ENCODE assay signal across 11 mouse cellular contexts in the genomic region with DNA sequence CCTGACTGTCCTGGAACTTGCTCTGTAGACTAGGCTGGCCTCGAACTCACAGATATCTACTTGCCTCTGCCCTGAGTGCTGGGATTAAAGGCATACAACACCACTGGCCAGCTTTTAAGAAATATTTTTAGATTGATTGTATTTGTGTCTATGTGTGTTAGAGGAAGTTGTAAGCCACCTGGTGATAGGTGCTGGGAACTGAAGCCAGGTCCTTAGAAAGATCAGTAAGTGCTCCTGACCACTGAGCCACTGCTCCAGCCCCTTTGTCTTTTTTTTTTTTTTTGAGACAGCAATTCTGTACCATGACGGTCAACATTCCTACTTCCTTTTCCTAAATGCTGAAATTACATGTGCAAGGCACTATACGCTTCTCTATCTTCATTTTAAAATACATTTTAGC. TPM values are rescaled to one million over a fixed set of nuclear protein-coding genes. Genes with fewer than 3 reads are reported as not detected.
DNase-seq lines count a peak whose midpoint lies in the region; ATAC-seq and TF ChIP-seq lines count a peak whose summit lies in the region.
"Had no signal": no experiment of that assay in that cellular context is flagged by ENCODE, and none has a peak within 500 bp of the region (broad histone marks: within the 10 kb centered on the region; RNA-seq: fewer than 3 reads in every experiment).

No protein-coding gene starts in this region.

- TF ChIP-seq POLR2A in myocyte (IDR thresholded peaks at IDR 0.05; ENCODE audit: insufficient read length, low read depth), result no peak

- DNase-seq in kidney, postnatal 0 days (ENCODE audit: low spot score), result no peak
- DNase-seq in kidney, postnatal 25 days, result no peak
- DNase-seq in R1 (ENCODE audit: low read depth, low spot score), result peak; percentile 67
- DNase-seq in cerebellum, postnatal 4 days (ENCODE audit: low spot score in 2 of 2), result no peak
- no peak for DNase-seq in layer of hippocampus, adult 9-11 months
- DNase-seq in spleen, postnatal 14 days (ENCODE audit: low spot score in 2 of 2), result no peak

- 87% methylated on average over 3 of the region's 3 CpGs for WGBS in kidney, postnatal 0 days
- 86% methylated on average over 3 of the region's 3 CpGs for WGBS in intestine, embryonic 16.5 days

- peaks cover 18% of the 10 kb centered on the region for H3K79me2 ChIP-seq in myocyte (ENCODE audit: control insufficient read depth, insufficient read depth)

- H3K4me2 ChIP-seq in kidney, postnatal 0 days (ENCODE audit: low read length), result 0 out of 2 replicates have a peak overlapping the region, but pooled peaks have one; percentile 62
- peak overlapping the region; percentile 57; the same call in 1 of the 2 replicates for H3K4me2 ChIP-seq in intestine, embryonic 16.5 days (ENCODE audit: low read depth, low read length)
- H3K4me2 ChIP-seq in myocyte (ENCODE audit: low read depth), result peak overlapping the region; percentile 58

- H3ac ChIP-seq in myocyte (ENCODE audit: control insufficient read depth, insufficient read length), result no peak overlapping the region

- no peak for ATAC-seq in kidney, postnatal 0 days (replicated peaks; ENCODE audit: low FRiP score, low read depth)
- no peak for ATAC-seq in intestine, embryonic 16.5 days

- H3K4me1 ChIP-seq in kidney, postnatal 0 days (replicated peaks; ENCODE audit: insufficient read depth, low read length), result 0 out of 2 replicates have a peak, but pooled peaks cover 4% of the 10 kb centered on the region
- peaks cover 19% of the 10 kb centered on the region; the same call in 1 of the 2 replicates for H3K4me1 ChIP-seq in intestine, embryonic 16.5 days (ENCODE audit: control insufficient read depth, insufficient read depth, low read length)

- no peaks in the 10 kb centered on the region for H3K27me3 ChIP-seq in kidney, postnatal 0 days (ENCODE audit: insufficient read depth, low read length)
- H3K27me3 ChIP-seq in intestine, embryonic 16.5 days (replicated peaks; ENCODE audit: control insufficient read depth, insufficient read depth, low read length), result no peaks in the 10 kb centered on the region; the same call in 1 of the 2 replicates
- H3K27me3 ChIP-seq in myocyte (ENCODE audit: control insufficient read depth, insufficient read depth, insufficient read length), result no peaks in the 10 kb centered on the region
- H3K27me3 ChIP-seq: embryonic facial prominence, embryonic 15.5 days had no signal

- H3K36me3 ChIP-seq in kidney, postnatal 0 days (ENCODE audit: insufficient read depth, low read length), result peaks cover 14% of the 10 kb centered on the region
- H3K36me3 ChIP-seq in intestine, embryonic 16.5 days (ENCODE audit: control insufficient read depth, insufficient read depth, low read length), result peaks cover 7% of the 10 kb centered on the region
- H3K36me3 ChIP-seq in myocyte (ENCODE audit: control insufficient read depth, insufficient read depth), result peaks cover 14% of the 10 kb centered on the region

- H3K9ac ChIP-seq in kidney, postnatal 0 days (ENCODE audit: low read depth, low read length), result no peak overlapping the region
- 0 out of 2 replicates have a peak overlapping the region, but pooled peaks have one; percentile 99 for H3K9ac ChIP-seq in intestine, embryonic 16.5 days (ENCODE audit: low read depth, low read length)

- H3K4me3 ChIP-seq in kidney, postnatal 0 days (replicated peaks; ENCODE audit: low read depth, low read length), result no peak overlapping the region
- peak overlapping the region; percentile 96; the same call in 1 of the 2 replicates for H3K4me3 ChIP-seq in intestine, embryonic 16.5 days (ENCODE audit: low read length)
- H3K4me3 ChIP-seq in myocyte, result peak overlapping the region; percentile 99

- no peaks in the 10 kb centered on the region for H3K9me3 ChIP-seq in kidney, postnatal 0 days (replicated peaks; ENCODE audit: low read length)
- no peaks in the 10 kb centered on the region for H3K9me3 ChIP-seq in intestine, embryonic 16.5 days (ENCODE audit: control insufficient read depth, low read length)
- H3K9me3 ChIP-seq: embryonic facial prominence, embryonic 15.5 days had no signal

- H3K27ac ChIP-seq in kidney, postnatal 0 days, result peak overlapping the region; percentile 87; the same call in 1 of the 2 replicates
- no peak overlapping the region for H3K27ac ChIP-seq in intestine, embryonic 16.5 days (ENCODE audit: low read length)

- no peak for TF ChIP-seq CTCF in kidney, postnatal 0 days (IDR thresholded peaks at IDR 0.05; ENCODE audit: low read depth)

TF ChIP-seq in myocyte, 11 proteins besides CTCF, POLR2A, EP300 and RAD21:
- TF ChIP-seq E2F4 (IDR thresholded peaks at IDR 0.05; ENCODE audit: insufficient read depth), result no peak
- no peak for TF ChIP-seq POLR2AphosphoS2 (IDR thresholded peaks at IDR 0.05; ENCODE audit: insufficient read length, low read depth)
- TF ChIP-seq TCF12 (IDR thresholded peaks at IDR 0.05; ENCODE audit: insufficient read depth, poor library complexity, severe bottlenecking), result no peak
- TF ChIP-seq REST (IDR thresholded peaks at IDR 0.05; ENCODE audit: insufficient read depth, insufficient read length), result no peak
- no peak for TF ChIP-seq MAX (IDR thresholded peaks at IDR 0.05; ENCODE audit: low read depth)
- TF ChIP-seq CEBPB (IDR thresholded peaks at IDR 0.05; ENCODE audit: insufficient read depth, poor library complexity, severe bottlenecking), result no peak
- TF ChIP-seq MYOD1 (IDR thresholded peaks at IDR 0.05; ENCODE audit: control insufficient read depth in 1 of 3, insufficient read length in 2 of 3, low read depth in 2 of 3), result no peak
- no peak for TF ChIP-seq TCF3 (IDR thresholded peaks at IDR 0.05; ENCODE audit: insufficient read length, low read depth)

RNA-seq across cellular contexts. Expression of gene Hspa1b, which starts 5.8 kb away (rescaled TPM):
- 2.2 and 2.6 TPM in 2 replicates for polyA plus RNA-seq in kidney, postnatal 0 days (2015; fragmentation: Nextera tagmentation; extraction: Ambion mirVana)
- 0.22 and 0.24 TPM in 2 replicates for polyA plus RNA-seq in intestine, embryonic 16.5 days (2015; fragmentation: Nextera tagmentation; extraction: Ambion mirVana)
- polyA plus RNA-seq in myocyte (2012; fragmentation: generic; extraction: Trizol), result 7.3 TPM

RNA-seq across cellular contexts. Expression of gene Gm20481, which starts 16.5 kb away (rescaled TPM):
- not detected in 2 replicates for polyA plus RNA-seq in kidney, postnatal 0 days (2015; fragmentation: Nextera tagmentation; extraction: Ambion mirVana)
- polyA plus RNA-seq in intestine, embryonic 16.5 days (2015; fragmentation: Nextera tagmentation; extraction: Ambion mirVana), result not detected in 2 replicates
- polyA plus RNA-seq in myocyte (2012; fragmentation: generic; extraction: Trizol), result not detected
- polyA plus RNA-seq: embryonic facial prominence, embryonic 15.5 days; lung, postnatal 0 days; thymus, postnatal 0 days had no signal

RNA-seq across cellular contexts. Expression of gene Hspa1a, which starts 18.7 kb away (rescaled TPM):
- 22.4 and 23.5 TPM in 2 replicates for polyA plus RNA-seq in kidney, postnatal 0 days (2015; fragmentation: Nextera tagmentation; extraction: Ambion mirVana)
- 6.3 and 6.6 TPM in 2 replicates for polyA plus RNA-seq in intestine, embryonic 16.5 days (2015; fragmentation: Nextera tagmentation; extraction: Ambion mirVana)
- polyA plus RNA-seq in myocyte (2012; fragmentation: generic; extraction: Trizol), result 1.8 TPM

RNA-seq across cellular contexts. Expression of gene Hspa1l, which starts 19.2 kb away (rescaled TPM):
- polyA plus RNA-seq in kidney, postnatal 0 days (2015; fragmentation: Nextera tagmentation; extraction: Ambion mirVana), result 0.54 and 0.72 TPM in 2 replicates
- polyA plus RNA-seq in intestine, embryonic 16.5 days (2015; fragmentation: Nextera tagmentation; extraction: Ambion mirVana), result 0.38 and 0.57 TPM in 2 replicates
- polyA plus RNA-seq in myocyte (2012; fragmentation: generic; extraction: Trizol), result 1.3 TPM

RNA-seq across cellular contexts. Expression of gene Neu1, which starts 22.2 kb away (rescaled TPM):
- polyA plus RNA-seq in kidney, postnatal 0 days (2015; fragmentation: Nextera tagmentation; extraction: Ambion mirVana), result 92.0 and 101 TPM in 2 replicates
- polyA plus RNA-seq in intestine, embryonic 16.5 days (2015; fragmentation: Nextera tagmentation; extraction: Ambion mirVana), result 226 and 301 TPM in 2 replicates
- polyA plus RNA-seq in myocyte (2012; fragmentation: generic; extraction: Trizol), result 30.1 TPM
